Mouse (Mus musculus) C2C12 (cell line): ENCODE data around the gene Arf4.

Experiments used
- CEBPB ChIP-seq: IDR thresholded peaks from one replicate; pipeline ENCODE4 v1.6.1; 2011; ENCODE audit warnings: low read depth, mild to moderate bottlenecking, control low read depth, moderate library complexity
- CTCF ChIP-seq: IDR thresholded peaks from one replicate; pipeline ENCODE4 v1.5.1; 2011; ENCODE audit not compliant: control insufficient read depth, insufficient read depth, insufficient read length
- FOSL1 ChIP-seq: IDR thresholded peaks from one replicate; pipeline ENCODE4 v1.8.0; 2011; ENCODE audit warnings: mild to moderate bottlenecking, low read length; ENCODE audit not compliant: poor library complexity, insufficient read depth, severe bottlenecking
- MAX ChIP-seq: IDR thresholded peaks from one replicate; pipeline ENCODE4 v1.6.1; 2011; ENCODE audit warnings: mild to moderate bottlenecking, control low read depth
- USF1 ChIP-seq: IDR thresholded peaks from one replicate; pipeline ENCODE4 v1.6.1; 2011; ENCODE audit warnings: low read depth, mild to moderate bottlenecking, control low read depth, moderate library complexity

GRCm38 (mm10) chr14:26651901-26652300 is 14.0 kb downstream of the Arf4 start:
- TF ChIP-seq CTCF (no peak), USF1 (no peak), MAX (no peak), CEBPB (no peak), FOSL1 (no peak)
